Mouse (Mus musculus) layer of hippocampus, adult 9-10 months (tissue): Measurements from ENCODE around the gene Slit1.

Experiments
- DNase-seq: peaks from one replicate; pipeline ENCODE4 v3.0.0; 2022; ENCODE audit warnings: low spot score

Gene Slit1

GRCm38 (mm10) chr19:41655970-41656369, 87.5 kb downstream of the Slit1 start:
- peak; percentile 69 for DNase-seq

GRCm38 (mm10) chr19:41655089-41655783, 88.2 kb downstream of the Slit1 start:
- no peak for DNase-seq

- DNase-seq: no peak
These were observed 91.5 kb downstream of the Slit1 start for GRCm38 (mm10) chr19:41651967-41652366.

GRCm38 (mm10) chr19:41649394-41649793, 94.1 kb downstream of the Slit1 start:
- DNase-seq: no peak

DNA sequence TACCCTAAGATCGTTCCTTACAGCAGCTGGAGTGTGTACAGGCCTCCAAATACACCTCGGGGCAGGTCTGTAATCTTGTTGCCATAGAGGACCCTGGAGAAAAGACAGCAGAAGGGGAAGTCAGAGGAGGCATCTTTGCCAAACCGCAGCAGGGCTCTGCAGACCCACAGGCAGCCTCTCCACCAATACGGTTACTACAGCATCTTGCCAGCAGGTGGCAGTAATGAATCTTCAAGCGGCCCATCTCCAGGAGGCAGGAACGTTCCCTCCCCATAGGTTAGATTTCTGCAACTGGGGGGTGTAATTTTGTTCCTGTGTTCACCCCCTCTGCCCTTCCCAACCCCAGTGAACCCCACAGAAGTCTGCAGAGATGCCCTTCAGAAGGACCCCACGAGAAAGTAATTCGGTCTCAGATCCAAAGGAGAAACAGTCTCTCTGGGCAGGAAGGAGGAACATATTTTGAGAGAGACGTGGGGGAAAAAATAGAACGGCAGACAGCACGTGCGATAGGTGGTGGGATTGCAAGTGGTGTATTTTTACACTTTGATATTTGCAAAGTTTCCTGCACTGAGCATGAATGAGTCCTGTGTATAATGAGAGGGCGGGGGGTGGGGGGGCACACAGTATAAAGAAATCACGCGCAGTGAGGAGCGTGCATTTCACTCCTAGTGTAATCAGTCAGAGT, 96.4 kb downstream of the Slit1 start:
- DNase-seq: peak; percentile 64

DNA sequence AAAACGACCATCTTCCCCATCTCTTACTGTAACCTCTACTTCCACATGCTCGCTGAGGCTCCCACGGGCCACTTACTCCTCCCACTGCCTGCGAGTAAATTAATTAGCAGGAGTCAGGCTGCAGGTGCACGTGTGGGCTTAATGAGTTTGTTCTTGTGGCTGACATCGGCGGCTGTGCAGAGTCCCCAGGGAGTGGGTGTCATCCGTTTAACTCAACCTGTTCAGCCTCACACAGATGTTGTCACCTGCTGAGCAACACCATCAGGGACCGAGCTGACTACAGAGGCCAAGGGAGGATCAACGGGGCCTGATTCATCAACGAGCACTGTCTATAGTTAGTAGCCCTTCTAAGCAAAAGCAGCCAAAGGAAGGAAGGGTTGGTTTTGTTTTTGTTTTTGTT, 100.5 kb downstream of the Slit1 start:
- DNase-seq: no peak

DNA sequence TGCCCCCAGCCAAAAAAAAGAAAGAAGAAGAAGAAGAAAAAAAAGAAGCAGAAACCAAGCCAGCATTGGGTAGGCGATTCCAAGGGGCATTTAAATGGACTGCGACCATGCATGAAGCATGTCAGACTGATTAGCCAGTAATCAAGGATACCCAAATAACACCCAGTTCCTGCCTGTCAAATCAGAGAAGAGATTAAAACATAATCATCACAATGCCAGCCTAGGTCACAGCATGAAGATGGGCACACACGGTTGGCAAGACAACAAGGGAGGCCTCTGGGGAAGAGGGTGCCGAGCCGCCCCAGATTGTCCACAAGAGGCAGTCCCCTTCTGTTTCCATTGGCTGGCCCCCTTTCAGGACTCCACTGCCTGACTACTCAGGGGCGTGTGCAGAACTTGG, 108.5 kb downstream of the Slit1 start:
- no peak for DNase-seq

GRCm38 (mm10) chr19:41634099-41634498, 109.4 kb downstream of the Slit1 start:
- no peak for DNase-seq

GRCm38 (mm10) chr19:41629532-41629931, 113.9 kb downstream of the Slit1 start:
- peak; percentile 47 for DNase-seq

DNA sequence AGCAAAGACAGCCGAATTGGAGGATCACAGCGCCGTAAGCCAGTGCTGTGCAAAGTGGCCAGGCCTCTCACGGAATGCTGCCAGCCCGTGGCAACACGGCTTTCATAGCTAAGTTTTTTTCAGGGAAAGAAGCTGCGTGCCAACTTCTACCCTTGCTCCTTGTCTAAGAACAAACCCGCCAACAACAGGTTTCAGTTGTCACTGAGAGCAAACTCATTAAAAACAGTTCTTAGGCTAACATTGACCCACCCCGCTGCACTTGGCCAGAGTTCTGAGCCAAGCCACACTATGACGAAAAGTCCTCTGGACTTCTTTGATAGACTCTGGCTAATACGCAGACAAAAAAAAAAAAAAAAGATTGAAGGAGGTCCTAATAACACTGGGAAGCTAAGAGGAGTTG, 114.5 kb downstream of the Slit1 start:
- DNase-seq: no peak

DNA sequence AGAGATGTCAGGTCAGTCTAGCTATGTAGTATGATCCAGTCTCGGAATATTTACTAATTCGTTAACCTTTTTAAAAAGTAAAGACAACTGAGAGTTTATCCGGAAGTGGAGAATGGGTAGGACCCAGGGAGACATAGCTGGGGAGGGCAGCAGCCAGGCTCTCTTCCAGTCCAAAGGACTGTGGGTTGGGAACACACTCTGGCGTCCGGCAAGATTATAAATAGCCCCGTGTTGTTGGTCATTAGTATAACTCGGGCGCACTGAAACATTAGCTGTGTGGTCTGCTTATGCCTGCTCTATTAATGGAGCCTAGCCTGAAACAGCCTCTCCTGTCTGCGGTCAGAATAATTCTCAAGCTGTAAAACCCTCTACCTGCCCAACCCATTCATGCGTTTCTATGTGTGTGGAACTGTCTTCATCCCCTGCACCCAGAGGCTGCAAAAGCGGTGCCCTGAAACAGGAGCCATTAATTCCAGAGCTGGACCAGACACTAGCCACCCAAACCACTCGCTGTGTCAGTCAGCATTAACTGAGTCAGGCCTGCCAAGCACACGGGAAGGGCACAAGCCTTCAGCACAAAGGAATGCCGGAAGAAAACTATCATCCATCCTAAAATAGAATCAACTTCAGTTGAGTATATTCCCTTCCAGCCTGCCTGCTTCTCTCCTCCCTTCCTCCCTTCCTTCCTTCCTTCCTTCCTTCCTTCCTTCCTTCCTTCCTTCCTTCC, 122.9 kb downstream of the Slit1 start:
- DNase-seq: no peak

DNA sequence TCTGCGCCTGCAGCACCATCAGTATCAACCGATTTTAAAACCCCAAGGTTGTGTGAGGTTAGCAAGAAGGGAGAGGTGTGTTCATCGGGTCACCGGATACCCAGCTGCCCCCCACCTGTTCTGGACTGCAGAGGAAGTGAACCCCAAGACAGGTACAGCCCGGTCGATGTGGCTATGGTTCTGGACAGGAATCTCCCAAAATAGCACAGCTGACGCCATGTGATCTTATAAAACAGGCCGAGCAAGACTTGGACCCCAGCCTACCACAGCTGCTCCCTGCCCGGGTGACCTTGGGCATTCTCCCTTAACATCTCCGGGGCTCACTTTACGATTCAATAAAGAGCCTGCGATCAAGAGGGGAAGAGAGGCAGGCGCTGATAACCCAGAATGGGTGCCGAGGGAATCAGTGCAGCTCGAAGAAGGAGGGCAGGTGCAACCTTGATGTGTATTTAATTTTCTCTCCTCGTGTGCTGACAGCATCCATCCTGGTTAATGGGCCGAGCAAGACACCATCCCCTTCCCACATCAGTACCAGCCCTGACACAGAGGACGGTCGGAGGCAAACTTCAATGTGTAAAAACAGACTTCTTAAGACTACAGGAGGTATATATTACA, 124.6 kb downstream of the Slit1 start:
- no peak for DNase-seq

DNA sequence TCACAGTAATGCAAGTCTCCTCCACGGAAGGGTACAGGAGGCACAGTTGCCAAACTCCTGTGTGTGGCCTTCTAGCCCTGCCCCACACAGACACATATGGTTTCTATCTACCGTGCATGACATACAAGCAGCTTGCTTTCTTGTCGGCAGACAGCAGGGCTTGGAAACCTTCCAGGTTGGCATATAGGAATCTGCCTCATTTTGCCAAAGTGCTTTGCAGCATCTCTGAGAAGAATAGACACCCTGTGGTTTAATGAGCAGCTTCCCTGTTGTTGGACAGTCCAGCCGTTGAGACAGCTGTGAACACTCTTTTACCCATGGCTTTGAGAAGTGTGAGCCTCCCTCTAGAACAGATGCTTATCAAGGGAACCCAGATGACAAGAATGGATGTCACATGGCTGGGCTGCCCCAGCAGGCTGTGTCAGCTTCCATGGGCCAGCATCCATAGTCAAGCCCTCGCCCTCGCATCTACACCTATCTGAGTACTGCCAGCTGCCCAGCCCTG, 125.3 kb downstream of the Slit1 start:
- no peak for DNase-seq

DNA sequence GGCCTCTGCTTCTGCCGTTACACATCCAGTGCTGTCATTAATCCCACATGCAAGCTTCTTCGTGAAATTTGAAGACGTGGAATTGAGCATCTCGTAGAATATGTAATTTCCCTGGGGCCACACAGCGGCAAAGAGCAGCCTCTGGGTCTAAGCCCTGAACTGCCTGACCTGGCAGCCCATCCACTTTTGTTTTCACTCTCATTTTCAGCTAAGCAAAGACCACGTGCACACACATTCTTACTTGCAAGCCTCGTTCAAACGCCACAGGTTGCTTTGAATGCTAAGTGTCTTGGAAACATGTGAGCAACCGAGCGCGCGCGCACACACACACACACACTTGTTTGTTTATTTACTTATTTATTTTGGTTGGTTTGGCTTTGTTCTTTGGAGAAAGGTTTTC, 126.4 kb downstream of the Slit1 start:
- DNase-seq: no peak

DNA sequence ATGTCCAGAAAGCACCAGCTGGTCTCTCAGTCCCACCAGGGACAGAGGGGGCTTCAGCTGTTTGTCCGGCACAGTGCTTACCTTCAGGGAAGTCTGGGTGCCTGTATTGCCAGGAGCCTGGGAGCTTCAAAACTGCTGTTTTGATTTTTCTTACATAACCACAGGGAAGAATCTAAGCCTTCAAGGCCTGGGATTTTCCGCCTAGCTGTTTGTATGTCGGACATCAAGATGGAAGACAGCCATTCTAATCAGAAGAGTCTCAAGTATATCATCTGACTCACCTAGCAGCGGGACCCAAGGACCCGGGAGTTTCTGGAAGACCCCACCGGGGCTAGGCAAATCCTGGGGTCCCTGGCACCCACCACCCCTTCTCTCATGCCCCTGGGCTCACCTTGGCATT, 127.2 kb downstream of the Slit1 start:
- no peak for DNase-seq

DNA sequence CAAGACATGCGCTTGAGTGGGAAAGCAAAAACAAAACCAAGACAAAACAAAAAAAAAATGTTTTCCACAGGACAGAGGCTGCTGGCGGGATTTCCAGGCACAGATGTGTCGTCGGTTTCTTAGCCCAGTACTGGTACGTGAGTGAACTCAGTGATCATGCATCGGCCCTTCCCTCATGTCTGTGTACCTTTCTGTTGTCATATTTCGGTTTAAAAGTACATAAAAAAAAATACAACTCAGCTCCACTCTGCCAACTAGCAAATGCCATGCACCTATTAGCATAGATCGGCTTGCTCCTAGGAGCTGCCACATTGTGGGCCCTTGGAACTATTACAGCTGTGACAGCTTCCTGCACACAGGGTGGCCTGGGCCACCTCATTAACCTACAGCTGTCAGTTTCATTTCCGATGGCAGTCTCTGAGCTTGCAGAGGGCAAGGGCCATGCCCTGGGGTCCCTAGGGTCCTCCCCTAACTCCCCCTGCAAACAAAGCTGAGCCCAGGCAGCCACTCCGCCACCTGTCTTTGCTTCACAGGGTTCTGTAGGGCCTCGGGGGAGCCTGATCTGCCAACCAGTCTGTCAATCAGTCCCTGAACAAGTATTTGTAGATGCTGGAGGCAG, 127.8 kb downstream of the Slit1 start:
- no peak for DNase-seq

DNA sequence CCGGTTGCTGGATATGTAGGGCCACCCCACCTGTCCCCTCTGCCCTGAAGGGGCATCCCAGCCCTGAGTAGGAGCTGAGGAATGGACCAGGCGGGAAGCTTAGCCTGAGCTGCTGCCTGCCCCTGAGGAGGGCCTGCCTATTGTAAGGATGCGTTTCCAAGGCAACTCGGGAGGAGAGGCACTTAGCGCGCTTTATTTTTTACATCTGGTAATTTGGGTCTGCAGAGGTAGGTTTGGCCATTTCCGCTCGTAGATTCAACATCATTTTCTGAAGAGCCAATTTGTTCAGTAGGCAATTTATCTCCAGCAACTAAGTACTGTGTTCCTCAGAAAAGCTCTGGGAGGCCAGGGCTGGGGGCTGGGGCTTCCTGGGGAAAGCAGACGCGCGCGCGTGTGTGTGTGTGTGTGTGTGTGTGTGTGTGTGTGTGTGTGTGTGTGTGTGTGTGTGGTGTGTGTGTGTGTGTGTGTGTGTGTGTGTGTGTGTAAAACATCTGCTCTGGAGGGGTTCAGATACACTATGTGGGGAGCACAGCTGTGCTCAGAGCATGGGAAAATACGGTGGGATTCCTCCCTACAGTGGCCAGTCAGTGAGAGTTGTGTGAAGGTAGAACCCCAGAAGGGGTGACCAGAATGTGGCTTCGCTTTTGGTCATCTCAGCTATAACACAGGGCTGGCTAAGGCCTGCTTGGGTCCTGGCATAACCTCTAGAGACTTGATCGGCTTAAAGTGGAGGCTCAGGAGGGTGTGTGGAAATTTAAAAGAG, 130.0 kb downstream of the Slit1 start:
- DNase-seq: no peak

- no peak for DNase-seq
These were observed 131.8 kb downstream of the Slit1 start for GRCm38 (mm10) chr19:41611683-41612082.

DNA sequence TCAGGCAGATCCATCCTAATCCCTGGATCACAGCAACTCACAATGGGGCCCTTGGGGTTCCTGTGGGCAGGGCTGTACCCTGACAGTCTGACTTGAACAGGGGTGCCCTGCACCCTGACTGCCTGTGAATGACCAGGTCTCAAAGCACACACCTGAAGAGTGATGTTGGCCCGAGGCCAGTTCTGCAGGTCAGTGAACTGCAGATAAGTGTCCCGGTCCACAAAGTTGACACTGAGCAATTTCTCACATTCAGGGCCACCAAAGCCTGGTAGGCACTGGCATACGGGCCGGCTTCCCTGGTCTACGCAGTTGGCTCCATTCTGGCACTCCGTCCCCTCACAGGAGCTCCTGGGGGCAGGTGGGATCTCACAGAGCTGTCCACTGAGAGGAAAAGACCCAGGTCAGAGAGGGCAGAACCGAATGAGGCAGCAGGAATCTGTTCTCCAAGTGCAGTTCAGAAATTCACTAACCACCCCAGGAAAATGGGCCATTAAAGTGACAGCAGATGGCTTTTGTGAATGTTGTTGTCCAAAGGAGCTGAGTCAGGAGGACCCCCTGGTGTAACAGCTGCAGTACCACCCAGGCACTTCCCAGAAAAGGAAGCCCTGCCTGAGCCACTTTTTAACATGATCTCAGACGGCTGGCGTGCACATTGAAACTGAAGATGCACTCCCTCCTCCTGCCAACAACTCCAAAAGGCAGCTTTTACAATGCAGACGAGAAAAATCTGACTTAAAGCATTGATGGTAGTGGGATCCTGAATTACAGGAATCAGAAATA, 137.1 kb downstream of the Slit1 start:
- no peak for DNase-seq

DNA sequence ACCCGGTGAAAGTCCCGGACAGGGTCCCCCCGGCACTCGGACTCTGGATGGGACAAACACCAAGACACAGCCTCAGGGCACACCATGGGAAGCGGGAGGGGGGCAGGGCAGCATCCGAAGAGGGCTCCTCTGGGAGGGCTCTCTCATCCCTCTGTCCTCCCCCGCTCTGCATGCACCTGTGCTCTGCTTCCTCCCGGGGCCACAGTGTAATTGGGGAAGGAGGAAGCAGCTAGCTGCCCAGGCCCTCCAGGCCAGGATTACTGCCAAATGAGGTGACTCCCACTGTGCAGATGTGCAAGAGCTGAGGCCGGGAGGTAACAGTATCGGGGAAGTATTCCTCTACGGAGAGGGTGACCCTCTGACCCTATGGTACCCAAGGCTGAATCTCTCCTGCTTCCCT, 142.8 kb downstream of the Slit1 start:
- no peak for DNase-seq
